Mouse (Mus musculus) brown adipose tissue, adult 24 weeks (tissue): ENCODE results near the gene Anapc11. TPM values are rescaled to one million over a fixed set of nuclear protein-coding genes. Genes with fewer than 3 reads are reported as not detected.
"Not testable (repeated sequence)": the region's sequence is repeated elsewhere in the genome, so short reads cannot be mapped to it uniquely, and the experiment has no call there.

Source experiments
- H3K27ac ChIP-seq: fragments of 200-500 bp; replicated peaks from 2 replicates; pipeline ENCODE4 v1.5.1; 2012; ENCODE audit warnings: low read depth, mild to moderate bottlenecking, low read length
- H3K4me1 ChIP-seq: fragments of 200-500 bp; 2 replicates; pipeline ENCODE4 v1.6.1; 2012; ENCODE audit warnings: low read length, mixed read lengths; ENCODE audit not compliant: control insufficient read depth, insufficient read depth, insufficient read length
- H3K4me3 ChIP-seq: fragments of 200-500 bp; 2 replicates; pipeline ENCODE4 v1.5.1; 2012; ENCODE audit warnings: low read depth, mild to moderate bottlenecking, low read length, moderate library complexity; ENCODE audit not compliant: insufficient read depth
- polyA plus RNA-seq: library from polyadenylated mRNA; stranded (reverse); fragments of >200 nt; gene quantifications from 2 replicates; pipeline ENCODE4 v1.2.4, GENCODE M21; 2012; ENCODE audit not compliant: missing spikeins, insufficient read depth, insufficient read length

The Anapc11 gene
- polyA plus RNA-seq, 1 experiment: 59.1 TPM

DNA sequence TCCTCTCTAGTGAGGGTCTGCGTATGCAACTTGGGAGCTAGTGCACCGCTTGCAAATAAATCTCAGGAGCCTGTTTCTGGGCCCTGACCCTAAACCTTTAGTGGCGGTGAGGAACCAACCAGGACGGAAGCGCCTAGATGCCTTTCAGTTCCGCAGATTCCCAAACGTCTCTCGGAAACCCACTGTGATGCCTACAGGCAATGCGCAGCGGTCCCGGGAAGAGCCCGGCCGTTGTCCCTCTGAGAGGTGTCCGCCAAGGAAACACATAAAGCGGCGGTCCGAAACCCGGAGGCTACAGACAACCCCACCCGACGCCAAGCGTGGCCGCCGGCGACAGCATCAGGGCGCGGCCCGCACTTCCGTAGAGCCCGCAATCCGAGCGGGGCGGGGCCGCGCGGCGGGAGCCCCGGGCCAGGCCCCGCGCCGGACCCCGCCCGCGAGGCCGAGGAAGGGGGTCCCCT is 17.3 kb upstream of the Anapc11 start:
- Histone ChIP-seq H3K4me3 (peak overlapping the region; percentile 97), H3K27ac (peak overlapping the region; percentile 93), H3K4me1 (0 out of 2 replicates have a peak, but pooled peaks cover 3% of the 10 kb centered on the region)

DNA sequence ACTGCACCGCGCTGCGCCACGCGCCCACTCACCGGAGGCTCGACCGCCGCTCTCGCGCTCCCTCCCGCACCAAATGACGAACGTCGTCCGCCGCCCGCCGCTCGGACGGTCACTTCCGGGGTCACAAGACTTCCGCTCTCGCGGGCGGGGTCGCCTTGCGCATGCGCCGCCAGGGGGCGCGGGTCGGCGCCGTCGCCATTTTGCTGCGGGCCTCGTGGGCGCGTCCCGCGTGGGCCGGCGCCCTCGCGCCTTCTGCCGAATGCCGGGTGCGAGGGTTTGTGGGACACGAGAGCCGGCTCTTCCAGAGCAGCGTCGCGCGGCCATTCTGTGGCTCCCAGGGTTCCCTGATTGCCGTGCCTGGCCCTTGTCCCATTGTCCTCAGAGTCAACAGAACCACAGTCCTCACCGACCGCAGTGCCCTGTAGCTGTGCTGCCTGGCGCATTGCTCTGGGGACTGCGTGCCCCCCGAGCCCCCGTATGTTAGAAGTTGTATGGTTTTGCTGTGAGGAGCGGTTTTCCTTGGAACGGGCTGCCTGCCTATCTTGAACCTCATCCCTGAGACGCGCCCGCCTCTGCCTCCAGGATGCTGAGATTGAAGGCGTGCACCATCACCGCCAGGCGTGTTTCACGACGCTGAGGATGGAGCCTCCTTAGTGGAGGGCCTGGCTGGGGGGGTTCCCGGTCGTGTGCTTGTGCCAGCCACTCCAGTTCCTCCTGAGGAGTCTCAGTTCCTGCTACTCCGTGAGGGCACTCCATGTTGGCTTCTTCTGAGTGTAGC is 16.5 kb upstream of the Anapc11 start, which contains the start of gene Arhgdia:
Arhgdia (minus strand) TSS at position 135 of the 778 bp plus-strand sequence.
- Histone ChIP-seq H3K27ac (peak within 1 kb of the TSS; percentile 96), H3K4me3 (peak within 1 kb of the TSS; percentile 97), H3K4me1 (0 out of 2 replicates have a peak, but pooled peaks cover 3% of the 10 kb centered on the region)

DNA sequence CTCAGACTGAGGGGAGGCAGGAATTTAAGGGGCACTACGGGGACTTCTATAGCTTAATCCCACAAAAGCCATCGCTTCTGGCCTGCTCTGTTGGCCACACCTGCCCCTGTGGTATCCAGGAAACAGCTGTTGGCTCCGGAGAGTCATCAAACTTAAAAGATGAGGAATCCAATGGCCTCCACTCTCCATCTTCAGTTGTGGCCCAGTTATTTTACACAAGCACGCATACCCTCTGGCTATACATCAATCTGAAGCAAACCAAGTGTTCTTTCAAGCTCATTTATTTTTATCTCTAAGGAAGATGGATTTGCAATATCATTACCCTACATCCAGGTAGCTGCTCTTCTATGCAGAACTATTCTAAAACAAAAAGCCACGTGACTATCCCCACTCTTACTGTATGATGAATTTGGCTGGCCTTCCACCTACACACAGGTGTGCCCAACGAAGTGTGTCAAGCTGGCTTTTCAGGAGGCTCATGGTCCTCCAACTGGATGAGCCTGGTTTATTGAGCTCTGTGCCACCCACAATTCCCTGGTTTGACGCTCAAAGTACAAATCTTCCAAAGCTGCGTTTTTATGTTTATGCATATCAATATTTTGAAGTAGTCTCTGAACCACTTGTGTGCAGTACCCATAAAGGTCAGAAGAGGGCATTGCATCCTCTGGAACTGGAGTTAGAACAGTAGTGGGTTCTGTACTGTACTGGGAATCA is 15.8 kb upstream of the Anapc11 start:
- H3K4me1 ChIP-seq: 0 out of 2 replicates have a peak, but pooled peaks cover 3% of the 10 kb centered on the region

DNA sequence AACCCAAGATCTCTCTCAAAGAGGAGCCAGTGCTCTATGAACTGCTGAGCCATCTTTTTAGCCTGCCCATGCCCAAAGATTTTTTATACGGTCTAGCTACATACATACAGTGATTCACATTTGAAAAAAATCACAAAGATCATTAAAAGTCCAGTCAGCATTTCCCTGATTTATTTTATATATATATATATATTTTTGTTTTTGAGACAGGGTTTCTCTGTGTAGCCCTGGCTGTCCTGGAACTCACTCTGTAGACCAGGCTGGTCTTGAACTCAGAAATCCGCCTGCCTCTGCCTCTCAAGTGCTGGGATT is 15.3 kb upstream of the Anapc11 start:
- H3K4me3 ChIP-seq, H3K27ac ChIP-seq, H3K4me1 ChIP-seq: not testable (repeated sequence)

More for the DNA sequence above, 15.8 kb upstream of the Anapc11 start:
- peak overlapping the region; percentile 96 for H3K27ac ChIP-seq
- peak overlapping the region; percentile 97 for H3K4me3 ChIP-seq

DNA sequence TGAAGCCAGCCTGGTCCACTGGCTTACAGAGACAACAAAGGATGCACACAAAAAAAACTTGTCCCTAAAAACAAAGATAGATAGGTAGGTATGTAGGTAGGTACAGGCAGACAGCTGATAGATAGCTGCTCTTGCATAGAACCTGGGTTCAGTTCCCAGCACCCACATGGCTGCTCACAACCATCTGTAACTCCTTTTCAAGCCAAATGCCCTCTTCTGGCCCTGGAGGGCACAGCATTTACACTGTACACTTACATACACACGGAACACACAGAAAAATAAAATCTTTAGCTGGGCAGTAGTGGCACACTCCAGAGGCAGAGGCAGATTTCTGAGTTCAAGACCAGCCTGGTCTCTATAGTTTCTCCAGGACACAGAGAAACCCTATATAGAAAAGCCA is 14.3 kb upstream of the Anapc11 start:
- Histone ChIP-seq H3K4me1 (0 out of 2 replicates have a peak, but pooled peaks cover 3% of the 10 kb centered on the region), H3K27ac (no peak overlapping the region), H3K4me3 (no peak overlapping the region)

DNA sequence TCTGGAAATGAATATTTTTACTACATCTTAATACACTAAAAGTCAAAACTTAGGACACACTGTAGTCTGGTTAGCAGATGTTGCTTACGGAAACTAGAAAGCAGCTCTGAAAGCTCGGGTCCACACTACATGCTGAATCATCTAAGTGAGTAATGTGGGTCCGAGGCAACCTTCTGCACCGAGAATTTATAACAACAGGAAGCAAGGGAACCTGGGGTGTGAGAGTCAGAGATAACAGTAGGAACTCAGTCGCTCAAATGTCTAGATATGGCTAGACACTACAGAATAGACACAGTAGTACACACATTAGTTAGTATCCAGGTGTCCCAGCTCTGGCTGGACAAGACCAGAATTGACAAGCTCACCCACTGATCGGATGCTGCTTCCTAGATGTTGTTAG is 9.7 kb upstream of the Anapc11 start:
- Histone ChIP-seq H3K4me1 (no peaks in the 10 kb centered on the region), H3K27ac (no peak overlapping the region), H3K4me3 (no peak overlapping the region)

DNA sequence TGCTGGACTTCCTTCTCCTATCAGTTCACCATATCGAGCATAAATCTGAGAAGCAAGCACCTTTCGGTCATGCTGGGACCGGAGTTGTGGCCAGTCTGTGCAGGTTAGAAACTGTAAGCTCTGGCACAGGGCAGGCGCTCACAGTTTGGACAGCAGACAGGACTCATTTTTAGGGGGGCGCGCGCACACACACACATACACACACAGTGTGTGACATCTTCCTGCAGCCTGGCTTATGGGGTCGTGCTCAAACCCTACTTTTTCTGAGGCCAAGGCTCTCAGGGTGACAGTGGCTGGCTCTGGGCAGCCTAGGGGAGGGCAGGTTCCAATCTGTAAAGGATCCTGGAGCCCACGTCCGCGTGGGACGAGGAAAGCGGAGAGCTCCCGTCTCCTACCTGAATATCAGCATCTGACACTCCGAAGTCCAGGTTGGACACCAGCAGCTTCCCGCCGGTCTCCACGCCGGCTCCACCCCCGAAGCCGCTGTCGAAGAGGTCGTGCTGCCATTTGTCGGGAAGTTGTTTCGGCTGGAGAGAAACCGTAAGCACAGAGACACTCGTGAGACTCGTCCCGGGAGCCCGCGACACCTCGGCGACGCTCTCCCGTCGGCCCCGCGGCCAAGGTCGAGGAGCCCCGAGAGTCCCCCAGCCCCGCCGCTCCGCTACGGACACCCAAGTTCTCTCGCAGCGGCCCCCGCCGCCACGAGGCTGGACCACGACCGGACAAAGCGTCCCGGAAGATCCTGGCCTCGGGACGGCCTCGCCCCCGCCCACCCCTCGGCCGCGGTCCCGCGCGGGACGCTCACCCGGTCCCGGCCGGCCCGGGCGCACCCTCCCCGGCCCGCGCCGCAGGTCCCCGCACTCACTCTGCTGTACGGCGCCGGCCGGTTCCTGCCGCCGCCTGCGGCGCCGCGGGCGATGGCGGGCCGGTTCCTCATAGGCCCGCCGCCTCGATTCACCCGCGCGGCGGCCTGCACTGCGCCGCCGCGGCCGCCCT is 683 bp upstream of the Anapc11 start:
- Histone ChIP-seq H3K4me1 (peaks cover 10% of the 10 kb centered on the region), H3K4me3 (peak overlapping the region; percentile 70), H3K27ac (0 out of 2 replicates have a peak overlapping the region, but pooled peaks have one; percentile 42)

DNA sequence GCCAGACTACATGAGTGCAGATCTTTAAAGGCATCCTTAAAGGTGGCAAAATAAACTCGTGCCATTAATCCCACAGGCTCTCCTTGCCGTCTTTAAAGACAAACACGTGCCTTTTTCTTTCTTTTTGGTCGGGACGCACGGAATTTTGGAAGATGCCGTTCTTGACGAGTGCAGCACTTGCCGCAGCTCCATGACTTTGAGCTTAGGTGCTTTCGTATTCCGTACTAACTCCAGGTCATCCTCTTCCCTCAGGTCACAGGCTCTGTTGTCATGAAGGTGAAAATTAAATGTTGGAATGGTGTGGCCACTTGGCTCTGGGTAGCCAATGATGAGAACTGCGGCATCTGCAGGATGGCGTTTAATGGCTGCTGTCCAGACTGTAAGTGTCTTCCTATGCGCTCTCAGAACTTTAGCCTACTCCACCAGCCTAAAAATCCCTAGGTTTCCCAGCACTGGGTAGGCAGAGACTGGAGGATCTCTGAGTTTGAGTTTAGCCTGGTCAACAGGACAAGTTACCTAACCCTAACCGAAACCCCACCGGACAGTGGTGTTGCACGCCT is 849 bp downstream of the Anapc11 start:
- H3K4me1 ChIP-seq: peaks cover 10% of the 10 kb centered on the region
- peak overlapping the region; percentile 68 for H3K27ac ChIP-seq
- H3K4me3 ChIP-seq: peak overlapping the region; percentile 74

DNA sequence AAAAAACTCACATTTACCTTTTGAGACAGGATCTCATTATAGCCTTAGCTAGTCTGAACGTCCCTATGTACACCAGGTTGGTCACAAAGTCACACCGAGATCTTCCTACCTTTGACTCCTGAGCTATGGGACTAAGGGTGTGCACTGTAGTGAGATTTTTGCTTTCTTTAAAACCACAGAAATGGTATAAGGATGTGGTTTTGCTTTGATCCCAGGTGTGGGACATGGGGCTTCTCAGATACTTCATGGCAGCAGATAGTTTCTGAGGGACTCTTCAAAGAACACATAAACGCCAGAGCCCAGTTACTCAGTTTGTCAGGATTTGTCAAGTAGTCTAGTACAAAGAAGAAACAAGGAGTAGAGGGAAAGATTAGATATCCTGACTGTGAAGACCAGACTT is 2.5 kb downstream of the Anapc11 start:
- H3K4me1 ChIP-seq: peaks cover 10% of the 10 kb centered on the region
- H3K27ac ChIP-seq: no peak overlapping the region
- no peak overlapping the region for H3K4me3 ChIP-seq

DNA sequence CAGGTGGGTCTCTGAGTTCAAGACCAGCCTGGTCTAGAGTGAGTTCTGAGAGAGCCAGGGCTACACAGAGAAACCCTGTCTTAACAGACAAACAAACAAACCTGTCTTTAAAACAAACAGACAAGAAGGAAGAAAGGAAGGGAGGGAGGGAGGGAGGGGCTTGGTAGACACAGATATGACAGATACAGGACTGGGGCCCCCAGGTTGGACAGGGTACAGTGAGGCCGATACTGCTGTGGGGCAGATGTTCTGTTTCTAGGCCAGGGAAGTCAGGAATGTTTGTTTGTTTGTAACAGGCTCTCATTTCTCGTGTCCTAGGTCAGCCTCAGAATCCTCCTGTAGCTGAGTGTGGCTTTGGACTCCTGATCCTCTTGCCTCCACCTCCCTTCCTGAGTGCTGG is 5.3 kb downstream of the Anapc11 start:
- Histone ChIP-seq H3K4me1 (peaks cover 5% of the 10 kb centered on the region), H3K27ac (no peak overlapping the region), H3K4me3 (no peak overlapping the region)

DNA sequence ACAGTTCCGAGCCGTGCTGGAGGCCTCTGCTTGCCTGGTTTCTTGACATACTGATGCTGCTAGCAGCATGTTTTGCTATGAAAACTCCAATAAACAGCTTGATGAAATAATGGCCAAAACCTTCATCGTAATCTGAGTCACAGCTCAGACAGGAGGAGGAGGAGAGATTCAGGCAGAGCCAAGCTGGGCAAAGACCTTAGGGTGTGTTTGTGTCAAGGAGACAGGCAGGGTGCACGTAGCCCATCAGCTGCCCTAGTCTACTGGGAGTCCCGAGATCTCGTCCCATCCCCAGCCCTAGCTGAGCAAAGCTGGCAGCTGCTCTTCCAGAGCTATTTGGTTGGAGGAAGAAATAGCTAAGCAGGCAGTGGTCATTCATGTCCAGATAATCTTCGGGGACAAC is 7.4 kb downstream of the Anapc11 start:
- Histone ChIP-seq H3K4me1 (no peaks in the 10 kb centered on the region; the same call in 1 of the 2 replicates), H3K4me3 (no peak overlapping the region), H3K27ac (no peak overlapping the region)

DNA sequence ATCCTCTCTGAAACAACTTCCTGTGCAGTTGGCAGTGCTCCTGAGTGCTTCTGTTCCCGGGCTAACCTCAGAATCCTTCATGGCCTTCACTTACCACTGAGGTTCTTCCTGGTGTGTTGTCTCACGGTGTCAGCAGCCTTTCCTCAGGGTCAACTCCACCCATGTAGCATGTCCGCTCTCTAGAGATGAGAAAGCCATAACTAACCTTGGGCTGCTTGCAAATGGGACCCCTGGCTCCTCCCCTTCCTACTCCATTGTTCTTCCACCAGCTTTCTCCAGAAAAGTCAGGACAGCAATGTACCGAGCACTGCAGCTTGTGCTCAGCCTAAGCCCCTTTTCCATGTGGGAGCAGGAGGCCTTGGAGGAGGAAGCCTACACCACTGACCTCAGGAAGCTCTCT is 8.5 kb downstream of the Anapc11 start:
- H3K27ac ChIP-seq: no peak overlapping the region
- no peaks in the 10 kb centered on the region; the same call in 1 of the 2 replicates for H3K4me1 ChIP-seq
- no peak overlapping the region for H3K4me3 ChIP-seq

DNA sequence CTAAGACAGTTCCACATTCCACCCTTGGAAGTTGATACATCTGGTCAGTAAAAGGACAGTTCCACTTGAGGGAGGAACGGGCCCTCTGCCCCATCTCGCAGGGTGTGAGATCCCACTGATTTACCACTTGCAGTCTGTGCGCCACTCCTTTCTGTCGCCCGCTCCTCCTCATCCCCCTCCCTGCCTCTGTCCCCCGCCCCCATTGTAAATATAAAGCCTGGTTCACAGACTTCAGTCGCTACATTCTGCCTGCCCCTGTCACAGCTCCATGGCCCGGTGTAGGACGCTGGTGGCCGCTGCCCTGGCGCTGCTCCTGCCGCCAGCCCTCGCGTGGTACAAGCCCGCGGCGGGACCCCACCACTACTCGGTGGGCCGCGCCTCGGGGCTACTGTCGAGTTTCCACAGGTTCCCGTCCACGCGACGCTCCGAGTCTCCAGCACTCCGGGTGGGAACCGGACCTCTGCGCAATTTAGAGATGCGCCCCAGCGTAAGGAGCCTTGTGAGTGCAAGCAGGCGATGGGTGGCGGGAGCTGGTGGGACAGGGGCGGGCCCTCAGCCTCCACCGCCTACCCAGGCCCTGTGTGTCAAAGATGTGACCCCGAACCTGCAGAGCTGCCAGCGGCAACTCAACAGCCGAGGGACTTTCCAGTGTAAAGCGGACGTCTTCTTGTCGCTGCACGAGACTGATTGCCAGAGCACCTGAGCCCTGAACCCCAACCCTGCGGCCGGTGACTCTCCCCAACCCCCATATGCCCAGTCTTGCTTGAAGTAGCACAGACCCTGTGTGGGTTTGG is 10.2 kb downstream of the Anapc11 start, which contains the start of gene Npb:
Npb (plus strand) TSS at position 237 of the 794 bp plus-strand sequence.
- Histone ChIP-seq H3K4me1 (no peaks in the 10 kb centered on the region; the same call in 1 of the 2 replicates), H3K27ac (no peak within 1 kb of the TSS), H3K4me3 (no peak within 1 kb of the TSS)

DNA sequence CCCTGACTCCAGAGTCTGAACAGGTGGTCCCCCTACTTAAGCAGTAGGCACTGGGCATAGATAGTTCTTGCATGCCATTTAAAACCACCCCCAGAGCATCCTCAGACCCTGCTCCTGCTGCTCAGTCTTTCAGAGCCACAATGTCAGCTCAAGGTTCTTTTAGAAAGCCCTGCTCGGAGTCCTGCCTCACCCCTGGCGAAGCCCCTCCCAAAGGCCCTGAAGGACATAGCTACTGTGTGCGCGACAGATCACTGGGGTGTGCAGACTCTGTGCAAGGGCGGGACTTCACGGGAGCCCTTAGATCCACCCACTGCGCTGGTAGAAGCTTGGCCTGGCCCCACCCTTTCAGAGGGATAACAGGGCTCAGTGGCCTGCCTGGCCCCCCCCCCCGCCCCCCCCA is 11.0 kb downstream of the Anapc11 start:
- H3K27ac ChIP-seq: no peak overlapping the region
- H3K4me3 ChIP-seq: no peak overlapping the region
- no peaks in the 10 kb centered on the region; the same call in 1 of the 2 replicates for H3K4me1 ChIP-seq
